Mouse (Mus musculus): ENCODE measurements at regions not wholly inside any gene's neighbourhood (a gene's known extent, or its start where the extent isn't known, plus 50 kb on each side); places are given as distances from the start of the nearest gene placed in this dataset.
A peak's percentile ranks its signal among the peaks of the same experiment; 100 is the strongest.

- no peak for DNase-seq (ENCODE audit: low read depth, low spot score)
These were observed 53.2 kb downstream of the Gpr6 start for GRCm38 (mm10) chr10:41018888-41019287.

GRCm38 (mm10) chr10:41016547-41016946 lies 55.5 kb downstream of the Gpr6 start:
- DNase-seq (ENCODE audit: low read depth, low spot score): no peak

- no peak for DNase-seq (ENCODE audit: low read depth, low spot score)
These were observed 56.4 kb downstream of the Gpr6 start for GRCm38 (mm10) chr10:41015654-41016053.

GRCm38 (mm10) chr10:41010585-41010984 lies 61.5 kb downstream of the Gpr6 start:
- DNase-seq (ENCODE audit: low read depth, low spot score): no peak

- DNase-seq (ENCODE audit: low read depth, low spot score): no peak
These were observed 64.2 kb downstream of the Gpr6 start for GRCm38 (mm10) chr10:41007866-41008265.

- DNase-seq (ENCODE audit: low read depth, low spot score): no peak
These were observed 65.5 kb downstream of the Gpr6 start for GRCm38 (mm10) chr10:41006634-41007033.

GRCm38 (mm10) chr10:41005776-41006175 lies 66.3 kb downstream of the Gpr6 start:
- no peak for DNase-seq (ENCODE audit: low read depth, low spot score)

- no peak for DNase-seq (ENCODE audit: low read depth, low spot score)
These were observed 67.3 kb downstream of the Gpr6 start for GRCm38 (mm10) chr10:41004753-41005152.

GRCm38 (mm10) chr10:41004044-41004689 lies 67.9 kb downstream of the Gpr6 start:
- DNase-seq (ENCODE audit: low read depth, low spot score): peak; percentile 28

GRCm38 (mm10) chr10:41003197-41003596 lies 68.9 kb downstream of the Gpr6 start:
- DNase-seq (ENCODE audit: low read depth, low spot score): no peak

- no peak for DNase-seq (ENCODE audit: low read depth, low spot score)
These were observed 71.1 kb downstream of the Gpr6 start for GRCm38 (mm10) chr10:41000965-41001364.

- DNase-seq (ENCODE audit: low read depth, low spot score): no peak
These were observed 72.6 kb downstream of the Gpr6 start for GRCm38 (mm10) chr10:40999486-40999885.

- no peak for DNase-seq (ENCODE audit: low read depth, low spot score)
These were observed 73.3 kb downstream of the Gpr6 start for GRCm38 (mm10) chr10:40998799-40999198.

- no peak for DNase-seq (ENCODE audit: low read depth, low spot score)
These were observed 73.8 kb downstream of the Gpr6 start for GRCm38 (mm10) chr10:40998330-40998729.

GRCm38 (mm10) chr10:40997606-40998005 lies 74.5 kb downstream of the Gpr6 start:
- DNase-seq (ENCODE audit: low read depth, low spot score): no peak
